Mouse (Mus musculus): ENCODE measurements around the gene Sgca. TPM values are rescaled to one million over a fixed set of nuclear protein-coding genes. Genes with fewer than 3 reads are reported as not detected.
A peak's percentile ranks its signal among the peaks of the same experiment; 100 is the strongest.

Sgca gene
- polyA plus RNA-seq, 1 experiment from 2014 or later, result 22.1 TPM

- H3K36me3 ChIP-seq, result peaks cover 5% of the 10 kb centered on the region; the same call in 1 of the 2 replicates
- peak; percentile 38; the same call in 1 of the 2 replicates for ATAC-seq (replicated peaks; ENCODE audit: insufficient number of reproducible peaks, insufficient read depth, low FRiP score, low read depth)
- WGBS, result 2% methylated on average over 33 of the region's 40 CpGs
- peaks cover 50% of the 10 kb centered on the region for H3K4me1 ChIP-seq (replicated peaks)
- peak overlapping the region; percentile 80 for H3K27ac ChIP-seq
- H3K4me3 ChIP-seq, result peak overlapping the region; percentile 67
- peak overlapping the region; percentile 91 for H3K4me2 ChIP-seq
- H3K9ac ChIP-seq, result peak overlapping the region; percentile 74
- no peaks in the 10 kb centered on the region for H3K9me3 ChIP-seq (replicated peaks)
- no peaks in the 10 kb centered on the region for H3K27me3 ChIP-seq
These were observed 34.1 kb upstream of the Sgca start for GRCm38 (mm10) chr11:95010141-95010739.

GRCm38 (mm10) chr11:95009629-95010014 lies 33.5 kb upstream of the Sgca start, which contains the start of gene Samd14:
Gene Samd14, plus strand, starts transcription at chr11:95009879.
- peak within 1 kb of the TSS; percentile 91 for H3K4me2 ChIP-seq
- H3K27ac ChIP-seq, result peak within 1 kb of the TSS; percentile 80
- H3K36me3 ChIP-seq, result peaks cover 12% of the 10 kb centered on the region; the same call in 1 of the 2 replicates
- H3K27me3 ChIP-seq, result no peaks in the 10 kb centered on the region
- peaks cover 49% of the 10 kb centered on the region for H3K4me1 ChIP-seq (replicated peaks)
- H3K9me3 ChIP-seq (replicated peaks), result no peaks in the 10 kb centered on the region
- H3K4me3 ChIP-seq, result peak within 1 kb of the TSS; percentile 67
- peak; percentile 70 for ATAC-seq (replicated peaks; ENCODE audit: insufficient number of reproducible peaks, insufficient read depth, low FRiP score, low read depth)
- H3K9ac ChIP-seq, result peak within 1 kb of the TSS; percentile 74
- under 1% methylated on average over 32 of the region's 32 CpGs for WGBS

- 27% methylated on average over 15 of the region's 15 CpGs for WGBS
- H3K4me3 ChIP-seq, result peak overlapping the region; percentile 67
- H3K9me3 ChIP-seq (replicated peaks), result no peaks in the 10 kb centered on the region
- H3K9ac ChIP-seq, result peak overlapping the region; percentile 74
- no peaks in the 10 kb centered on the region for H3K27me3 ChIP-seq
- H3K4me1 ChIP-seq (replicated peaks), result peaks cover 53% of the 10 kb centered on the region
- peak overlapping the region; percentile 91 for H3K4me2 ChIP-seq
- peaks cover 15% of the 10 kb centered on the region; the same call in 1 of the 2 replicates for H3K36me3 ChIP-seq
- peak overlapping the region; percentile 80 for H3K27ac ChIP-seq
- peak; percentile 2; the same call in 1 of the 2 replicates for ATAC-seq (replicated peaks; ENCODE audit: insufficient number of reproducible peaks, insufficient read depth, low FRiP score, low read depth)
These were observed 32.8 kb upstream of the Sgca start for GRCm38 (mm10) chr11:95008661-95009628.

GRCm38 (mm10) chr11:95007418-95007817 lies 31.3 kb upstream of the Sgca start:
- Histone ChIP-seq H3K9ac (no peak overlapping the region), H3K27me3 (no peaks in the 10 kb centered on the region), H3K36me3 (peaks cover 27% of the 10 kb centered on the region), H3K27ac (no peak overlapping the region), H3K4me3 (no peak overlapping the region), H3K9me3 (replicated peaks) (no peaks in the 10 kb centered on the region), H3K4me1 (replicated peaks) (peaks cover 52% of the 10 kb centered on the region), H3K4me2 (peak overlapping the region; percentile 73; the same call in 1 of the 2 replicates)
- 47% methylated on average over 3 of the region's 3 CpGs for WGBS
- ATAC-seq (replicated peaks; ENCODE audit: insufficient number of reproducible peaks, insufficient read depth, low FRiP score, low read depth), result no peak

- Histone ChIP-seq H3K4me1 (replicated peaks) (peaks cover 47% of the 10 kb centered on the region), H3K4me3 (peak overlapping the region; percentile 50), H3K27ac (peak overlapping the region; percentile 62), H3K9me3 (replicated peaks) (no peaks in the 10 kb centered on the region), H3K4me2 (peak overlapping the region; percentile 73), H3K27me3 (no peaks in the 10 kb centered on the region), H3K36me3 (peaks cover 34% of the 10 kb centered on the region), H3K9ac (peak overlapping the region; percentile 52)
- ATAC-seq (replicated peaks; ENCODE audit: insufficient number of reproducible peaks, insufficient read depth, low FRiP score, low read depth), result peak; percentile 54
- 1% methylated on average over 27 of the region's 27 CpGs for WGBS
These were observed 30.5 kb upstream of the Sgca start for GRCm38 (mm10) chr11:95006525-95007219.

GRCm38 (mm10) chr11:95006038-95006437 lies 29.9 kb upstream of the Sgca start:
- Histone ChIP-seq H3K27me3 (no peaks in the 10 kb centered on the region), H3K27ac (peak overlapping the region; percentile 59), H3K4me2 (peak overlapping the region; percentile 73), H3K36me3 (peaks cover 38% of the 10 kb centered on the region), H3K4me3 (peak overlapping the region; percentile 50), H3K4me1 (replicated peaks) (peaks cover 47% of the 10 kb centered on the region), H3K9me3 (replicated peaks) (no peaks in the 10 kb centered on the region), H3K9ac (0 out of 2 replicates have a peak overlapping the region, but pooled peaks have one; percentile 27)
- 31% methylated on average over 4 of the region's 4 CpGs for WGBS
- ATAC-seq (replicated peaks; ENCODE audit: insufficient number of reproducible peaks, insufficient read depth, low FRiP score, low read depth), result no peak

GRCm38 (mm10) chr11:95004937-95005198 lies 28.7 kb upstream of the Sgca start:
- ATAC-seq (replicated peaks; ENCODE audit: insufficient number of reproducible peaks, insufficient read depth, low FRiP score, low read depth), result no peak
- Histone ChIP-seq H3K9ac (no peak overlapping the region), H3K4me1 (replicated peaks) (peaks cover 52% of the 10 kb centered on the region), H3K4me3 (no peak overlapping the region), H3K27me3 (no peaks in the 10 kb centered on the region), H3K27ac (no peak overlapping the region), H3K36me3 (peaks cover 46% of the 10 kb centered on the region), H3K4me2 (no peak overlapping the region), H3K9me3 (replicated peaks) (no peaks in the 10 kb centered on the region)
- 58% methylated on average over 6 of the region's 6 CpGs for WGBS

GRCm38 (mm10) chr11:95004136-95004936 lies 28.2 kb upstream of the Sgca start:
- WGBS, result 74% methylated on average over 12 of the region's 12 CpGs
- H3K9ac ChIP-seq, result no peak overlapping the region
- no peak overlapping the region for H3K4me2 ChIP-seq
- no peak for ATAC-seq (replicated peaks; ENCODE audit: insufficient number of reproducible peaks, insufficient read depth, low FRiP score, low read depth)
- H3K4me3 ChIP-seq, result no peak overlapping the region
- no peaks in the 10 kb centered on the region for H3K9me3 ChIP-seq (replicated peaks)
- H3K4me1 ChIP-seq (replicated peaks), result peaks cover 52% of the 10 kb centered on the region
- H3K27ac ChIP-seq, result peak overlapping the region; percentile 41; the same call in 1 of the 2 replicates
- H3K36me3 ChIP-seq, result peaks cover 51% of the 10 kb centered on the region
- H3K27me3 ChIP-seq, result no peaks in the 10 kb centered on the region

- no peak for ATAC-seq (replicated peaks; ENCODE audit: insufficient number of reproducible peaks, insufficient read depth, low FRiP score, low read depth)
- H3K4me1 ChIP-seq (replicated peaks), result peaks cover 50% of the 10 kb centered on the region
- no peak overlapping the region for H3K27ac ChIP-seq
- H3K9ac ChIP-seq, result no peak overlapping the region
- H3K4me3 ChIP-seq, result no peak overlapping the region
- H3K9me3 ChIP-seq (replicated peaks), result no peaks in the 10 kb centered on the region
- no peaks in the 10 kb centered on the region for H3K27me3 ChIP-seq
- no peak overlapping the region for H3K4me2 ChIP-seq
- peaks cover 65% of the 10 kb centered on the region for H3K36me3 ChIP-seq
- 91% methylated on average over 8 of the region's 8 CpGs for WGBS
These were observed 26.6 kb upstream of the Sgca start for GRCm38 (mm10) chr11:95002705-95003104.

GRCm38 (mm10) chr11:95001584-95002347 lies 25.6 kb upstream of the Sgca start:
- Histone ChIP-seq H3K27ac (no peak overlapping the region), H3K36me3 (peaks cover 75% of the 10 kb centered on the region), H3K4me1 (replicated peaks) (peaks cover 51% of the 10 kb centered on the region), H3K4me2 (no peak overlapping the region), H3K27me3 (no peaks in the 10 kb centered on the region), H3K9me3 (replicated peaks) (no peaks in the 10 kb centered on the region), H3K4me3 (no peak overlapping the region), H3K9ac (no peak overlapping the region)
- 84% methylated on average over 21 of the region's 21 CpGs for WGBS
- no peak for ATAC-seq (replicated peaks; ENCODE audit: insufficient number of reproducible peaks, insufficient read depth, low FRiP score, low read depth)
